Mouse (Mus musculus): ENCODE measurements around the gene Glb1. TPM values are rescaled to one million over a fixed set of nuclear protein-coding genes. Genes with fewer than 3 reads are reported as not detected.
"Not testable (repeated sequence)": the region's sequence is repeated elsewhere in the genome, so short reads cannot be mapped to it uniquely, and the experiment has no call there.

Glb1 gene
- total RNA-seq, 1 experiment from 2014 or later, result 7.9 TPM

- no peak for ATAC-seq (ENCODE audit: extremely low read depth, insufficient number of reproducible peaks, low FRiP score, poor library complexity, severe bottlenecking)
Measured at GRCm38 (mm10) chr9:114390749-114391075, 10.2 kb upstream of the Glb1 start.

DNA sequence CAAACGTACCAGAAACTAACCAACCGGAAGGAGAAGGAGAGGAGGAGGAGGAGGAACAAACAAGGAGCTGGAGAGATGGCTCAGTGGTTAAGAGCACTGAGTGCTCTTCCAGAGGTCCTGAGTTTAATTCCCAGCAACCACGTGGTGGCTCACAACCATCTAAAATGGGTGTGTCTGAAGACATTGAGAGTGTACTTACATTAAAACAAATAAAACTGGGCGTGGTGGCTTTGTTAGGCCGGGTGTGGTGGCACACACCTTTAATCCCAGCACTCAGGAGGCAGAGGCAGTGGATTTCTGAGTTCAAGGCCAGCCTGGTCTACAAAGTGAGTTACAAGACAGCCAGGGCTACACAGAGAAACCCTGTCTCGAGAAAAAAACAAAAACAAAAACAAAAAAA, 6.7 kb upstream of the Glb1 start:
- not testable (repeated sequence) for ATAC-seq (ENCODE audit: extremely low read depth, insufficient number of reproducible peaks, low FRiP score, poor library complexity, severe bottlenecking)

DNA sequence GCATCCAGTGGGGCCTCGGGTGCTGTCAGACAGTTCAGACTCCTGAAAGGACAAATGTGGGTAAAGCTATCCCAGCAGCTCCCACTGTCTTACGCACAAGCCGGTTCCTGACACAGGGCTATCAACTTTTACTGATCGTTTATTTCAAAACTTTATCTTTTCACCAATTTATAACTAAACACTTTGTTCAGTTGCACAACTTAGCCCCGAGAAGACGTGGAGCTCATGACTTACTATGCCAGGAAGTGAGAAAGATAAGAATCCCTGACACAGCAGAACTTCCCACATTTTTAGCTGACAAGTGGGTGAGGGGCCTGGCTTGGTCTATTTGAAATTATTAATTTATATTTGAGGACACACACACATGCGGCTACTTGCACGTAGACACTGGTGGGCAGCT, 6.2 kb upstream of the Glb1 start:
- no peak for ATAC-seq (ENCODE audit: extremely low read depth, insufficient number of reproducible peaks, low FRiP score, poor library complexity, severe bottlenecking)

- no peak for ATAC-seq (ENCODE audit: extremely low read depth, insufficient number of reproducible peaks, low FRiP score, poor library complexity, severe bottlenecking)
Measured at GRCm38 (mm10) chr9:114395258-114395657, 5.6 kb upstream of the Glb1 start.

- no peak for ATAC-seq (ENCODE audit: extremely low read depth, insufficient number of reproducible peaks, low FRiP score, poor library complexity, severe bottlenecking)
Measured at GRCm38 (mm10) chr9:114399680-114400079, 1.2 kb upstream of the Glb1 start.

DNA sequence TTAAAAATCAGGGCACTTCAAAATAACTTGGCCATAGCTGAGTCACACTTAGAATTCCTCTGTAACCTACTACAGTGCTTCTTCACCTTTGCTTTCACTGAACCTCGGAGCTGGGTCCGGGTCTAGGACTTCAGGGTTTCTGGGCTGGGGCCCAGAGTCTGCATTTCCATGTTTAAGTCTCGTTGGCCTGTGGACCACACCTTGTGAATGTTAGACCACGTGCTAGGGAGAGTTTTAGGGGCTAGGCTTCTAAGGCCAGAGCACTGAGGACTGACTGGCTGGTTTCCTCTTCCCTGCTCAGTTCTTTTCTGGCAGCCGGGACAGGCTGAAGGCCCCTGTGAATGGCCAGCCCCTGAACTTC, 308 bp upstream of the Glb1 start:
- ATAC-seq (ENCODE audit: extremely low read depth, insufficient number of reproducible peaks, low FRiP score, poor library complexity, severe bottlenecking), result no peak

DNA sequence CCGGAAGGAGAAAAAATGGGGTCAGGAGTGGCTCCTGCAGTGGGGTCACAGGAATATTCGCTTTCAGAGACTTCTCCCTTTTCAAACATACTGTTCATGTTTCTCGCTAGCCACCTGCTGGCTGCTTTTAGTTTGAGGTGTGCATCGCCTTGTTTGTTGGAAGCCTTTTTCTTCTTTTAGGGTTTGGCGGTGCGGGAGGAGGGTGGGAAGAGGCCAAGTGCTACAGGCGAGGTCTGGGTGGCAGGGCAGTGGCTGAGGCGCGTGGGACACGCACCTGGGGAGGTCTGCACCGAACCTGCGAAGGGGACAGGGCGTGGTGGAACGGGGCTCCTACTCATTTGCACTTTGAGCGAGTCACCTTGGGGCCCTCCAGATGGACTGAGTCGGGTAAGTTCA, 807 bp downstream of the Glb1 start:
- 0 out of 2 replicates have a peak, but pooled peaks have one; percentile 18 for ATAC-seq (ENCODE audit: extremely low read depth, insufficient number of reproducible peaks, low FRiP score, poor library complexity, severe bottlenecking)

- ATAC-seq (ENCODE audit: extremely low read depth, insufficient number of reproducible peaks, low FRiP score, poor library complexity, severe bottlenecking), result no peak
Measured at GRCm38 (mm10) chr9:114407676-114408075, 6.8 kb downstream of the Glb1 start.

GRCm38 (mm10) chr9:114410313-114410862, 9.5 kb downstream of the Glb1 start:
- no peak for ATAC-seq (ENCODE audit: extremely low read depth, insufficient number of reproducible peaks, low FRiP score, poor library complexity, severe bottlenecking)

GRCm38 (mm10) chr9:114411295-114411694, 10.4 kb downstream of the Glb1 start:
- ATAC-seq (ENCODE audit: extremely low read depth, insufficient number of reproducible peaks, low FRiP score, poor library complexity, severe bottlenecking), result no peak

- ATAC-seq (ENCODE audit: extremely low read depth, insufficient number of reproducible peaks, low FRiP score, poor library complexity, severe bottlenecking), result no peak
Measured at GRCm38 (mm10) chr9:114412406-114412805, 11.5 kb downstream of the Glb1 start.

- ATAC-seq (ENCODE audit: extremely low read depth, insufficient number of reproducible peaks, low FRiP score, poor library complexity, severe bottlenecking), result no peak
Measured at GRCm38 (mm10) chr9:114413866-114414265, 13.0 kb downstream of the Glb1 start.

- ATAC-seq (ENCODE audit: extremely low read depth, insufficient number of reproducible peaks, low FRiP score, poor library complexity, severe bottlenecking), result peak; percentile 42; the same call in 1 of the 2 replicates
Measured at GRCm38 (mm10) chr9:114415701-114416100, 14.8 kb downstream of the Glb1 start.

DNA sequence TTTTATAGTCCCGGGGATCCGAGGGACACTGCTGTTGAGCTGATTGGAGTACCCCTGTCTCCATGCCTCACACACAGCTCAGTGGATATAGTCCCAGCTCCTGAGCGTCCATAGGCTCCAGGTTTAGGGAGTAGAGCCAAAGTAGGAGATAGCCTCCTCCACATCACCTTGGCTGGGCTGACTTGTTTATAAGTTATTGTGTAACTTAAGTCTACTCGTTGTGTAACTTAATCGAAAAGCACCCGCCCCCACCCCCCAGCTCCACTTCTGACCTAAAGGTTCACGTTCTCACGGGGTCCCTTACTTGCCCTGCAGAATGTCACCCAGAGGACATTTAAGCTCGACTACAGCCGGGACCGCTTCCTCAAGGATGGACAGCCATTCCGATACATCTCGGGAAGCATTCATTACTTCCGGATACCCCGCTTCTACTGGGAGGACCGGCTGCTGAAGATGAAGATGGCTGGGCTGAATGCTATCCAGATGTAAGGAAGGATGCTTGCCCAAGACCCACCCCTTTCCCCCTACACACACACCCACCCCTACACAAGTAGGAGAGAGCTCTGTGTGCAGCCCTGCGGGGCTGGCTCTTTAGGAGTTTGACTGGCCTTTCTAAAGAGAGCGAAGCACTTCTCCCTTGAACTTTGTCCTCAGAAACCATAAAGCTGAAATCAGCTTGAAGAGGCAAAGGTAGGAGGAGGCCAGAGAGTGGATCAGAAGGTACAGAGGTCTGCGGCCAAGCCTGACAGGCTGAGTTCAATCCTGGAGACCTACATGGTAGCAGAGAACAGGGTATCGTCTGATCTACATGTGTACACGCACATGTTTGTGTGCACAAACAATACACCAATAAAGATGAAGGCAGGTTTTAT, 16.0 kb downstream of the Glb1 start:
- no peak for ATAC-seq (ENCODE audit: extremely low read depth, insufficient number of reproducible peaks, low FRiP score, poor library complexity, severe bottlenecking)

- no peak for ATAC-seq (ENCODE audit: extremely low read depth, insufficient number of reproducible peaks, low FRiP score, poor library complexity, severe bottlenecking)
Measured at GRCm38 (mm10) chr9:114418187-114418586, 17.3 kb downstream of the Glb1 start.

DNA sequence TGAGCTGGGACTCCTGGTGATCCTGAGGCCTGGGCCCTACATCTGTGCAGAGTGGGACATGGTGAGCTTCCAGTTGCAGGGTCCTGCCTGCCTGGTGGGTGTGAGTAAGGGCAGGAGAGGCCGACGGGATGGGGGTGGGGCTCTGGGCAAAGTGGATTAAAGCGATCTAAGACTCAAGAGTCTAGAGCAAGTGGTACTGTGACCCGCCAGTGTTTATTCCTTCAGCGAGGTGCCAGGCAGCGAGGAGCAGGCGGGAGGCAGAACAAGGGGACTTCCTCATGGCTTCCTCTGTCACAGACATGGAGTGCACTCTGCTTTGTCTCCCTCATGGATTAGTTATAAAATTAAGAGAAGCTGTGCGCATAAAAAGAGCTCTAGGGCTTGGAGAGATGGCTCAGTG, 19.6 kb downstream of the Glb1 start:
- no peak for ATAC-seq (ENCODE audit: extremely low read depth, insufficient number of reproducible peaks, low FRiP score, poor library complexity, severe bottlenecking)

DNA sequence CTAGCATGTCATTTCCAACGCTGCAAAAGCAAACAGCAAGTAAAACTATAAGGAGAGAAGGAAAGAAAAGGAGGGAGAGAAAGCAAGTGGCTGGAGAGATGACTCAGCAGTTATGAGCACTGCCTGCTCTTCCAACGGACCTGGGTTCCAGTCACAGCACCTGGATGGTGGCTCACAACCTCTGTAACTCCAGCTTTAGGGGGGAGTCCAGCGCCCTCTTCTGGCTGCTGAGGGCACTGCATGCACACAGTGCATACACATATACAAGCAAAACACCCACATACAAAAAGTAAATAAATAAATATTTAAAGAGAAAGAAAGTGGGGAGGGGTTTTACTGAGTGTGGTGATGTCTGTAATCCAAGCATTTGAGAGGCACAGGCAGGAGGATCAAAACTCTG, 20.2 kb downstream of the Glb1 start:
- ATAC-seq (ENCODE audit: extremely low read depth, insufficient number of reproducible peaks, low FRiP score, poor library complexity, severe bottlenecking), result no peak

DNA sequence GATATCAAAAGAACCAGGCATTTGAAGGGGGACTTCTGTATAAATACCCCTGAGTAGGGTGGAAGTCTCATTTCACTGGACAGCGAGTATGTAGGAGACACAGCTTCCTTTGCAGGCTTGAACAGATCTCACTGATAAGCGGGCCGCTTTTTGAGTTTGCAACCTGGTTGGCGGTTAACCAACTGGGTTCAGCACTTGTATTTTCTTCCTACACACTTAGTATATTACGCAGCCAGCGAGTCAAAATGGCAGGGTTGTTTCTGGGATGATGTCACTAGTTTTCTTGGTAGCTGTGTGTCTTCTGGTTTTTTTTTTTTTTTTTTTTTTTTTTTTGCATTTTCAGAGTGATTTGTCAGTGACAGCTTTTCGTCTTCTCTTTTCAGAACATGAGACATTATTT, 20.9 kb downstream of the Glb1 start:
- no peak for ATAC-seq (ENCODE audit: extremely low read depth, insufficient number of reproducible peaks, low FRiP score, poor library complexity, severe bottlenecking)

GRCm38 (mm10) chr9:114425576-114425975, 24.7 kb downstream of the Glb1 start:
- no peak for ATAC-seq (ENCODE audit: extremely low read depth, insufficient number of reproducible peaks, low FRiP score, poor library complexity, severe bottlenecking)

DNA sequence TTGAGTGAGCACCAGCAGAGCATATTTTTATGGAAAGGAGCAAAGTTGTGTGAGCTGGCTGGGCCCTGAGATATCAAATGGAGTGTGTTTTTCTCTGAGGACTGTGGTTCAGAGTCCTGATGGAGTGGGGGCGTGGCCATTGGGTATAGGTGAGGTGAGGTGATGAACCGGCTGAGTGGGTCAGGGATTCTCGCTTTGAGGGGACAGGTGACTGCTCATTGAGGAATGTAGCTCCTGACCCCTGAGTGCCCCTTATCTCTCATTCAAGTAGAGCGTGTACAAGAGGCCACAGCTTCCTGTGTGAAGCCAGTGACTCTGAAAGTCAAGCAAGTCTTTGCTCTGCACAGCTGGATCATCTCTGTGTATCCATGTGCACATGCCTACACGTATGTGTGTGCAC, 25.3 kb downstream of the Glb1 start:
- ATAC-seq (ENCODE audit: extremely low read depth, insufficient number of reproducible peaks, low FRiP score, poor library complexity, severe bottlenecking), result no peak

GRCm38 (mm10) chr9:114427425-114427824, 26.5 kb downstream of the Glb1 start:
- ATAC-seq (ENCODE audit: extremely low read depth, insufficient number of reproducible peaks, low FRiP score, poor library complexity, severe bottlenecking), result no peak
